Comparison of ENCODE assay signal across 24 mouse cellular contexts in genomic region chr4:116206531-116206930, GRCm38 (mm10). TPM values are rescaled to one million over a fixed set of nuclear protein-coding genes. Genes with fewer than 3 reads are reported as not detected.
DNase-seq lines count a peak whose midpoint lies in the region; ATAC-seq and TF ChIP-seq lines count a peak whose summit lies in the region.
"Had no signal": no experiment of that assay in that cellular context is flagged by ENCODE, and none has a peak within 500 bp of the region (broad histone marks: within the 10 kb centered on the region; RNA-seq: fewer than 3 reads in every experiment).

No protein-coding gene starts in this region.

- no peaks in the 10 kb centered on the region for H3K9me3 ChIP-seq in intestine, postnatal 0 days (ENCODE audit: control insufficient read depth)
- no peaks in the 10 kb centered on the region for H3K9me3 ChIP-seq in stomach, postnatal 0 days (ENCODE audit: control insufficient read depth, low read length)
- H3K9me3 ChIP-seq: embryonic facial prominence, embryonic 15.5 days; forebrain, embryonic 10.5 days; G1E; heart, embryonic 13.5 days; hindbrain, embryonic 15.5 days had no signal

- no peak overlapping the region for H3K4me3 ChIP-seq in intestine, postnatal 0 days (ENCODE audit: low read depth, low read length)
- H3K4me3 ChIP-seq in stomach, postnatal 0 days (ENCODE audit: low read depth, low read length): no peak overlapping the region
- H3K4me3 ChIP-seq: embryonic facial prominence, embryonic 15.5 days; erythroblast, embryonic 14.5 days; forebrain, embryonic 10.5 days; heart, embryonic 13.5 days; hindbrain, embryonic 15.5 days had no signal

- no peak overlapping the region for H3K9ac ChIP-seq in intestine, postnatal 0 days (ENCODE audit: low read depth, low read length)
- no peak overlapping the region for H3K9ac ChIP-seq in stomach, postnatal 0 days (ENCODE audit: low read length)
- H3K9ac ChIP-seq: embryonic facial prominence, embryonic 15.5 days; heart, embryonic 13.5 days; hindbrain, embryonic 15.5 days had no signal

- no peaks in the 10 kb centered on the region for H3K4me1 ChIP-seq in intestine, postnatal 0 days (replicated peaks; ENCODE audit: control insufficient read depth, insufficient read depth, low read length)
- no peaks in the 10 kb centered on the region for H3K4me1 ChIP-seq in stomach, postnatal 0 days (replicated peaks; ENCODE audit: control insufficient read depth, insufficient read depth)
- H3K4me1 ChIP-seq: embryonic facial prominence, embryonic 15.5 days; forebrain, embryonic 10.5 days; heart, embryonic 13.5 days; hindbrain, embryonic 15.5 days had no signal

- no peak overlapping the region for H3K27ac ChIP-seq in intestine, postnatal 0 days (ENCODE audit: low read depth, low read length)
- no peak overlapping the region for H3K27ac ChIP-seq in stomach, postnatal 0 days (replicated peaks)
- H3K27ac ChIP-seq: embryonic facial prominence, embryonic 15.5 days; forebrain, embryonic 10.5 days; heart, embryonic 13.5 days; hindbrain, embryonic 15.5 days had no signal

- no peak for TF ChIP-seq EP300 in stomach, postnatal 0 days (optimal IDR thresholded peaks at IDR 0.05)

- peak; percentile 48 for DNase-seq in ES-CJ7 (ENCODE audit: low read depth, low spot score)
- DNase-seq in R1 (ENCODE audit: low read depth, low spot score): peak; percentile 63
- DNase-seq in stomach, postnatal 0 days (ENCODE audit: low spot score): no peak
- DNase-seq in thymus, postnatal 4 days: no peak
- DNase-seq in natural killer cell, adult 2 months (ENCODE audit: low spot score in 2 of 2): no peak
- DNase-seq: adrenal gland, adult 2 months; adrenal gland, postnatal 25 days; cerebellum, adult 2 months; cerebellum, postnatal 10 days; embryo, embryonic 11 days; gastrocnemius, postnatal 36 days; heart, adult 11 months; heart, postnatal 36 days had no signal

- H3K27me3 ChIP-seq in intestine, postnatal 0 days (replicated peaks; ENCODE audit: control insufficient read depth, insufficient read depth, low read length): no peaks in the 10 kb centered on the region
- H3K27me3 ChIP-seq in stomach, postnatal 0 days (ENCODE audit: control insufficient read depth, insufficient read depth, low read length): no peaks in the 10 kb centered on the region
- H3K27me3 ChIP-seq: embryonic facial prominence, embryonic 15.5 days; heart, embryonic 13.5 days; hindbrain, embryonic 15.5 days had no signal

- no peaks in the 10 kb centered on the region for H3K36me3 ChIP-seq in intestine, postnatal 0 days (ENCODE audit: control insufficient read depth, insufficient read depth)
- H3K36me3 ChIP-seq in stomach, postnatal 0 days (ENCODE audit: control insufficient read depth, insufficient read depth, low read length): no peaks in the 10 kb centered on the region
- H3K36me3 ChIP-seq: embryonic facial prominence, embryonic 15.5 days; forebrain, embryonic 10.5 days; G1E; heart, embryonic 13.5 days; hindbrain, embryonic 15.5 days had no signal

- WGBS in intestine, postnatal 0 days: 48% methylated on average over 4 of the region's 4 CpGs
- 48% methylated on average over 4 of the region's 4 CpGs for WGBS in stomach, postnatal 0 days

- ATAC-seq in intestine, postnatal 0 days: peak; percentile 65
- ATAC-seq in stomach, postnatal 0 days (ENCODE audit: low FRiP score, low TSS enrichment): peak; percentile 61; the same call in 1 of the 2 replicates
- ATAC-seq: forebrain, embryonic 14.5 days had no signal

- no peak overlapping the region for H3K4me2 ChIP-seq in intestine, postnatal 0 days (replicated peaks; ENCODE audit: low read depth)
- H3K4me2 ChIP-seq in stomach, postnatal 0 days (replicated peaks; ENCODE audit: low read depth): no peak overlapping the region
- H3K4me2 ChIP-seq: embryonic facial prominence, embryonic 15.5 days; heart, embryonic 13.5 days; hindbrain, embryonic 15.5 days had no signal

- no peak for TF ChIP-seq CTCF in intestine, postnatal 0 days (IDR thresholded peaks at IDR 0.05; ENCODE audit: low read depth)
- no peak for TF ChIP-seq CTCF in stomach, postnatal 0 days (IDR thresholded peaks at IDR 0.05; ENCODE audit: low read depth)

RNA-seq across cellular contexts. Expression of gene Pik3r3, which starts 14.9 kb away (rescaled TPM):
- 2.9 and 3.5 TPM in 2 replicates for polyA plus RNA-seq in intestine, postnatal 0 days (2015; fragmentation: Nextera tagmentation; extraction: Ambion mirVana)
- 6.4 and 6.8 TPM in 2 replicates for polyA plus RNA-seq in stomach, postnatal 0 days (2015; fragmentation: Nextera tagmentation; extraction: Ambion mirVana)

RNA-seq across cellular contexts. Expression of gene Gm49337, which starts 33.3 kb away (rescaled TPM):
- not detected in 2 replicates for polyA plus RNA-seq in intestine, postnatal 0 days (2015; fragmentation: Nextera tagmentation; extraction: Ambion mirVana)
- not detected in 2 replicates for polyA plus RNA-seq in stomach, postnatal 0 days (2015; fragmentation: Nextera tagmentation; extraction: Ambion mirVana)
- polyA plus RNA-seq: adrenal gland, adult 2 months; cerebellum, adult 2 months; embryonic facial prominence, embryonic 11.5 days; embryonic facial prominence, embryonic 15.5 days; erythroblast, embryonic 14.5 days; forebrain, embryonic 10.5 days; forebrain, embryonic 14.5 days; G1E; heart, embryonic 13.5 days; heart, postnatal 0 days; hindbrain, embryonic 11.5 days; hindbrain, embryonic 15.5 days had no signal

RNA-seq across cellular contexts. Expression of gene 1700042G07Rik, which starts 33.4 kb away (rescaled TPM):
- polyA plus RNA-seq in intestine, postnatal 0 days (2015; fragmentation: Nextera tagmentation; extraction: Ambion mirVana): not detected in 2 replicates
- polyA plus RNA-seq in stomach, postnatal 0 days (2015; fragmentation: Nextera tagmentation; extraction: Ambion mirVana): not detected in 2 replicates
- polyA plus RNA-seq: adrenal gland, adult 2 months; cerebellum, adult 2 months; embryonic facial prominence, embryonic 11.5 days; embryonic facial prominence, embryonic 15.5 days; erythroblast, embryonic 14.5 days; forebrain, embryonic 10.5 days; forebrain, embryonic 14.5 days; G1E; heart, embryonic 13.5 days; heart, postnatal 0 days; hindbrain, embryonic 11.5 days; hindbrain, embryonic 15.5 days had no signal

RNA-seq across cellular contexts. Expression of gene Tspan1, which starts 39.1 kb away (rescaled TPM):
- 40.1 and 63.8 TPM in 2 replicates for polyA plus RNA-seq in intestine, postnatal 0 days (2015; fragmentation: Nextera tagmentation; extraction: Ambion mirVana)
- 319 and 330 TPM in 2 replicates for polyA plus RNA-seq in stomach, postnatal 0 days (2015; fragmentation: Nextera tagmentation; extraction: Ambion mirVana)
- polyA plus RNA-seq: adrenal gland, adult 2 months; erythroblast, embryonic 14.5 days; forebrain, embryonic 10.5 days; forebrain, embryonic 14.5 days; G1E; heart, postnatal 0 days; hindbrain, embryonic 11.5 days had no signal

RNA-seq across cellular contexts. Expression of gene Lurap1, which starts 55.4 kb away (rescaled TPM):
- polyA plus RNA-seq in intestine, postnatal 0 days (2015; fragmentation: Nextera tagmentation; extraction: Ambion mirVana): 0.56 and 0.68 TPM in 2 replicates
- 1.2 and 1.6 TPM in 2 replicates for polyA plus RNA-seq in stomach, postnatal 0 days (2015; fragmentation: Nextera tagmentation; extraction: Ambion mirVana)
- polyA plus RNA-seq: erythroblast, embryonic 14.5 days had no signal

Comparison
In these comparisons a context has a peak if more than half of its experiments do, and no peak if none do; other contexts are left out.
1. DNase-seq: peak in ES-CJ7 (single experiment) and R1 (single experiment); none in stomach, postnatal 0 days (single experiment), thymus, postnatal 4 days (single experiment) and natural killer cell, adult 2 months (0 of 2).